Mouse (Mus musculus): ENCODE results near the gene Cep83.

GRCm38 (mm10) chr10:94818127-94818526 is 129.7 kb downstream of the Cep83 start:
- TF ChIP-seq MAZ (IDR thresholded peaks at IDR 0.05; ENCODE audit: low read depth, low read length) (no peak), ZKSCAN1 (IDR thresholded peaks at IDR 0.05; ENCODE audit: low read depth, low read length) (no peak), CTCF (IDR thresholded peaks at IDR 0.05 in 2 of 3, conservative IDR thresholded peaks at IDR 0.05 in 1 of 3; ENCODE audit: control insufficient read depth in 1 of 3, insufficient read depth in 1 of 3, low read depth in 2 of 3, low read length in 3 of 3, poor library complexity in 1 of 3, severe bottlenecking in 1 of 3) (no peak), MYC (IDR thresholded peaks at IDR 0.05; ENCODE audit: low read depth, low read length) (no peak), POLR2A (IDR thresholded peaks at IDR 0.05; ENCODE audit: control insufficient read depth in 1 of 2, insufficient read depth in 1 of 2, low read depth in 1 of 2, low read length in 2 of 2, poor library complexity in 1 of 2) (no peak), MAX (IDR thresholded peaks at IDR 0.05; ENCODE audit: low read length) (no peak), USF1 (IDR thresholded peaks at IDR 0.05; ENCODE audit: low read depth, low read length) (no peak), UBTF (IDR thresholded peaks at IDR 0.05; ENCODE audit: borderline replicate concordance, insufficient read depth, low read depth, low read length) (no peak), ZC3H11A (IDR thresholded peaks at IDR 0.05; ENCODE audit: low read depth, low read length) (no peak)

Data from MEL (cell line).